Mouse (Mus musculus) CD4-positive, CD25-positive, alpha-beta regulatory T cell, adult 2 months (primary cell): ENCODE measurements around the gene Gm7324.
"Not testable (repeated sequence)": the region's sequence is repeated elsewhere in the genome, so short reads cannot be mapped to it uniquely, and the experiment has no call there.

ENCODE experiments used
- DNase-seq: peaks from one replicate; pipeline ENCODE4 v3.0.0-alpha.2; 2012; ENCODE audit warnings: low read depth, low spot score

Gene Gm7324

DNA sequence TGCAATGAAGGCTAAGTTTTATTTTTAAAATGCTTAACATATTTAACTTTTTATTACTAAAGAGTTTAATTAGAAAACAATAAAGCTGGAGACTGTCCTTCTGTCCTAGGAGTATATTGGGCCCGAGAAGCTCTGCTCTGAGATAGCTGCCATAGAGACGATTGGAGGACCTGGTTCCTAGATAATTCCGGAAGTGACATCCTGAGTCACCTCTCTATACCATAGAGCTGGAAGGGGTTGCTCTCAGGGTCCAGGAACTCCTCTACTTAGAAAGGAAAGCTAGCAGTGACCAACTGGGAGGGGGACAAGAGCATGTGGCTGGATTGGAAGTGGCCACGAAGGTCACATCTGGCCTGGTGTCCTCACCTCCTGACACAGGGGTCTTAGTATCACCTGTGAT, at the start of gene Gm7324:
Gene Gm7324 (plus strand): TSS at position 208 of the 400 bp plus-strand sequence.
- not testable (repeated sequence) for DNase-seq

DNA sequence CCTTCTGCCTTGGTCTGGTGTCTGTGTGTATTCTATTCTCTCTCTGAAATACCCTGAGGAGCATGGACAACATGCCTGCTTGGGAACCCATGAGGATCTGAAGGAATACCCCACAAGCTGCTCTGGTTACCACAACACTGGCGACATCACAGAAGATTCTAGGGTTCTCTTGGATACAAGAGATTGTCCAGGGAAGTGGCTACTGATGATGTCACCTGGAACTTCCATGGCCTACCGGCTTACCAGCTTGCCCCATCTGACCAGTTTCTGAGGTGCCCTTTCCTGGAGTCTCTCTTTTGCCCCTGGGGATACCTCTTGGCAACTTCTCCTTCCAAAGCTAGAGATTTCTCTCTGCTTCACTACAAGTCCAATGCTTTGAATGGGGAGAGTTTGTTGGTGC, 20.5 kb upstream of the Gm7324 start, which contains the start of gene Gm8165:
Gene Gm8165 (minus strand): TSS at position 101 of the 400 bp plus-strand sequence.
- not testable (repeated sequence) for DNase-seq

DNA sequence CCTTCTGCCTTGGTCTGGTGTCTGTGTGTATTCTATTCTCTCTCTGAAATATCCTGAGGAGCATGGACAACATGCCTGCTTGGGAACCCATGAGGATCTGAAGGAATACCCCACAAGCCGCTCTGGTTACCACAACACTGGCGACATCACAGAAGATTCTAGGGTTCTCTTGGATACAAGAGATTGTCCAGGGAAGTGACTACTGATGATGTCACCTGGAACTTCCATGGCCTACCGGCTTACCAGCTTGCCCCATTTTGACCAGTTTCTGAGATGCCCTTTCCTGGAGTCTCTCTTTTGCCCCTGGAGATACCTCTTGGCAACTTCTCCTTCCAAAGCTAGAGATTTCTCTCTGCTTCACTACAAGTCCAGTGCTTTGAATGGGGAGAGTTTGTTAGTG, 29.8 kb downstream of the Gm7324 start, which contains the start of gene Gm16506:
Gene Gm16506 (minus strand): TSS at position 101 of the 400 bp plus-strand sequence.
- DNase-seq = not testable (repeated sequence)

DNA sequence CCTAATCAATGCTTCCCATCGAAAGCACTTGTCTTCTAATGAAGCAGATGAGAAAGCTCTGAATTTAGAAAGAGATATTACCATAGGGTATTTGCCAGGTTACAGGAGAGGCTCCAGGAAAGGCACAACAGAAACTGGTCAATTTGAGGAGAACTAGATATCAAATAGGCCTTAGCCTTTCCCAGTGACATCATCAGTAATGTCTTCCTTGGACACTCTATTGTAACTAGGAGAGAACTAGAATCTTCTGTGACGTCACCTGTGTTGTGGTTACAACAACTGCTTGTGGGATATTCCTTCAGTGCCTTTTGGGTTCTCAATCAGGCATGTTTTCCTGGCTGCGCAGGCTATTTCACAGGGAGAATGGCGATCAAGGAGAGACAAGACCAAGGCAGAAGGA, 49.9 kb downstream of the Gm7324 start, which contains the start of gene Gm6526:
Gene Gm6526 (plus strand): TSS at position 301 of the 400 bp plus-strand sequence.
- DNase-seq = not testable (repeated sequence)
